Mouse (Mus musculus): ENCODE measurements around the gene Irf9. TPM values are rescaled to one million over a fixed set of nuclear protein-coding genes. Genes with fewer than 3 reads are reported as not detected.

Irf9 gene
- polyA plus RNA-seq, 1 experiment from 2014 or later = 6.7 TPM

DNA sequence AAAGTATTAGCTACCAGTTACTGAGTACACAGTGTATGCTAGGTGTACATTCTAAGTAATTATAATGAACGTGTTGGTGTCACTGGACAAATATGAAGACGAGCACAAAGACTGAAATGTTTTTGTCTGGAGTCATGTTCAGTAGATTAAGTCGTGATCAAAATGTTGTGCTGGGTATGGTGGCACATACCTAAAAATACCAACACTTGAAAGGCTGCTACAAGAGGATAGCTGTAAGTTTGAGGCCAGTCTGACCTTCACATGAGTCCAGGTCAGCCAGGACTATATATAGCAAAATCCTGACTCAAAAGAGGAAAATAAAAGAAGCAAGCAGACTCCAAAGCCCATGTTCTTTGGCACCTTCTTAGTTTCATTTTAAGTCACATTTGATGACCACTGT is 53.6 kb downstream of the Irf9 start:
- Histone ChIP-seq H3K4me3 (ENCODE audit: low read depth, low read length) (no peak overlapping the region), H3K27me3 (ENCODE audit: control insufficient read depth, insufficient read depth, low read length) (no peaks in the 10 kb centered on the region), H3K9ac (ENCODE audit: low read length) (no peak overlapping the region), H3K4me1 (ENCODE audit: control insufficient read depth, insufficient read depth, low read length) (0 out of 2 replicates have a peak, but pooled peaks cover 3% of the 10 kb centered on the region), H3K36me3 (ENCODE audit: control insufficient read depth, insufficient read depth, low read length) (peaks cover 2% of the 10 kb centered on the region; the same call in 1 of the 2 replicates), H3K4me2 (ENCODE audit: low read depth, severe bottlenecking) (no peak overlapping the region), H3K9me3 (ENCODE audit: control insufficient read depth, low read length) (no peaks in the 10 kb centered on the region), H3K27ac (replicated peaks; ENCODE audit: low read depth, low read length) (no peak overlapping the region)
- no peak for ATAC-seq (ENCODE audit: insufficient number of reproducible peaks, low FRiP score, low TSS enrichment, low read depth)
- no peak for DNase-seq (ENCODE audit: low spot score)
- WGBS = 90% methylated on average over 3 of the region's 3 CpGs

DNA sequence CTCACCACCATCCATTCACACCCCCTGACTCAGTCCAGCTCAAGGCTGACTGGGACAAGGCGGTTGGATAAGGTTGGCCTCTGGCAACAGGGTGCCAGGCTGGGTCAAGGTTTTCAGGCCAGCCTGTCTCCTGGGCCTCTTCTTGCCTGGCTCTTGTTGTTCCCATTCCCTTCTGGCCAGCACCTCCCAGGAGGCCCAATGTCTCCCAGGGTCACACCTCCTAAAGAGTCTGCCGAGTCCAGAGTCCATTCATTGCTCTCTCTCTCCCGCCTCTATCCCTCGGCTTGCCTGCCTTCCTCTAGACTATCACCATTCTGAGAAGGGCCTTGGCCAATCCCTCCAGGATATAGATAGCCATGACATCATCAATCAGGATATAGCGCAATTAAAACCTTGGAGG is 54.6 kb downstream of the Irf9 start:
- no peaks in the 10 kb centered on the region for H3K9me3 ChIP-seq (ENCODE audit: control insufficient read depth, low read length)
- no peak overlapping the region for H3K4me2 ChIP-seq (ENCODE audit: low read depth, severe bottlenecking)
- no peak overlapping the region for H3K9ac ChIP-seq (ENCODE audit: low read length)
- H3K36me3 ChIP-seq (ENCODE audit: control insufficient read depth, insufficient read depth, low read length) = peaks cover 5% of the 10 kb centered on the region
- H3K27me3 ChIP-seq (ENCODE audit: control insufficient read depth, insufficient read depth, low read length) = no peaks in the 10 kb centered on the region
- no peak overlapping the region for H3K27ac ChIP-seq (replicated peaks; ENCODE audit: low read depth, low read length)
- ATAC-seq (ENCODE audit: insufficient number of reproducible peaks, low FRiP score, low TSS enrichment, low read depth) (no peak), DNase-seq (ENCODE audit: low spot score) (no peak)
- H3K4me3 ChIP-seq (ENCODE audit: low read depth, low read length) = no peak overlapping the region
- 93% methylated on average over 5 of the region's 5 CpGs for WGBS
- H3K4me1 ChIP-seq (ENCODE audit: control insufficient read depth, insufficient read depth, low read length) = 0 out of 2 replicates have a peak, but pooled peaks cover 3% of the 10 kb centered on the region

Other genes starting within 250 kb of the Irf9 start
- 49.4 and 55.3 TPM in 2 replicates for gene Dhrs4, start 124.8 kb upstream of the Irf9 start, polyA plus RNA-seq (2014; fragmentation: Nextera tagmentation; extraction: Ambion mirVana)
- 3.0 and 3.7 TPM in 2 replicates for gene Carmil3, start 112.9 kb upstream of the Irf9 start, polyA plus RNA-seq (2014; fragmentation: Nextera tagmentation; extraction: Ambion mirVana)
- gene Cpne6, start 93.1 kb upstream of the Irf9 start, polyA plus RNA-seq (2014; fragmentation: Nextera tagmentation; extraction: Ambion mirVana) = not detected in 2 replicates
- gene Nrl, start 78.6 kb upstream of the Irf9 start, polyA plus RNA-seq (2014; fragmentation: Nextera tagmentation; extraction: Ambion mirVana) = not detected in 2 replicates
- gene Pck2, start 63.3 kb upstream of the Irf9 start, polyA plus RNA-seq (2014; fragmentation: Nextera tagmentation; extraction: Ambion mirVana) = 20.4 and 21.6 TPM in 2 replicates
- gene Dcaf11, start 43.6 kb upstream of the Irf9 start, polyA plus RNA-seq (2014; fragmentation: Nextera tagmentation; extraction: Ambion mirVana) = 67.7 and 68.0 TPM in 2 replicates
- gene A730061H03Rik, start 43.2 kb upstream of the Irf9 start, polyA plus RNA-seq (2014; fragmentation: Nextera tagmentation; extraction: Ambion mirVana) = 0.48 and 0.79 TPM in 2 replicates
- 5.0 and 6.5 TPM in 2 replicates for gene Fitm1, start 28.0 kb upstream of the Irf9 start, polyA plus RNA-seq (2014; fragmentation: Nextera tagmentation; extraction: Ambion mirVana)
- 138 and 152 TPM in 2 replicates for gene Psme1, start 25.4 kb upstream of the Irf9 start, polyA plus RNA-seq (2014; fragmentation: Nextera tagmentation; extraction: Ambion mirVana)
- gene Emc9, start 18.3 kb upstream of the Irf9 start, polyA plus RNA-seq (2014; fragmentation: Nextera tagmentation; extraction: Ambion mirVana) = 4.2 and 4.6 TPM in 2 replicates
- 195 and 225 TPM in 2 replicates for gene Psme2, start 12.5 kb upstream of the Irf9 start, polyA plus RNA-seq (2014; fragmentation: Nextera tagmentation; extraction: Ambion mirVana)
- gene Rnf31, start 11.9 kb upstream of the Irf9 start, polyA plus RNA-seq (2014; fragmentation: Nextera tagmentation; extraction: Ambion mirVana) = 10.3 and 13.9 TPM in 2 replicates
- gene Rec8, start 14.5 kb downstream of the Irf9 start, polyA plus RNA-seq (2014; fragmentation: Nextera tagmentation; extraction: Ambion mirVana) = 7.7 TPM in 2 replicates
- gene Ipo4, start 32.4 kb downstream of the Irf9 start, polyA plus RNA-seq (2014; fragmentation: Nextera tagmentation; extraction: Ambion mirVana) = 91.5 and 100 TPM in 2 replicates
- 2.2 and 2.9 TPM in 2 replicates for gene Gm49378, start 34.3 kb downstream of the Irf9 start, polyA plus RNA-seq (2014; fragmentation: Nextera tagmentation; extraction: Ambion mirVana)
- gene Tm9sf1, start 40.2 kb downstream of the Irf9 start, polyA plus RNA-seq (2014; fragmentation: Nextera tagmentation; extraction: Ambion mirVana) = 83.2 and 83.3 TPM in 2 replicates
- 0.77 and 0.91 TPM in 2 replicates for gene Tssk4, start 46.6 kb downstream of the Irf9 start, polyA plus RNA-seq (2014; fragmentation: Nextera tagmentation; extraction: Ambion mirVana)
- gene Mdp1, start 56.9 kb downstream of the Irf9 start, polyA plus RNA-seq (2014; fragmentation: Nextera tagmentation; extraction: Ambion mirVana) = 60.7 and 64.0 TPM in 2 replicates
- 55.4 and 60.9 TPM in 2 replicates for gene Gmpr2, start 68.4 kb downstream of the Irf9 start, polyA plus RNA-seq (2014; fragmentation: Nextera tagmentation; extraction: Ambion mirVana)
- gene Nedd8, start 68.6 kb downstream of the Irf9 start, polyA plus RNA-seq (2014; fragmentation: Nextera tagmentation; extraction: Ambion mirVana) = 619 and 660 TPM in 2 replicates
- 68.1 and 68.5 TPM in 2 replicates for gene Tinf2, start 78.2 kb downstream of the Irf9 start, polyA plus RNA-seq (2014; fragmentation: Nextera tagmentation; extraction: Ambion mirVana)
- 2.1 TPM in 2 replicates for gene Tgm1, start 110.4 kb downstream of the Irf9 start, polyA plus RNA-seq (2014; fragmentation: Nextera tagmentation; extraction: Ambion mirVana)
- 20.0 and 20.2 TPM in 2 replicates for gene Rabggta, start 118.7 kb downstream of the Irf9 start, polyA plus RNA-seq (2014; fragmentation: Nextera tagmentation; extraction: Ambion mirVana)
- 65.9 and 72.8 TPM in 2 replicates for gene Dhrs1, start 142.1 kb downstream of the Irf9 start, polyA plus RNA-seq (2014; fragmentation: Nextera tagmentation; extraction: Ambion mirVana)
- 55.5 and 56.7 TPM in 2 replicates for gene Nop9, start 142.1 kb downstream of the Irf9 start, polyA plus RNA-seq (2014; fragmentation: Nextera tagmentation; extraction: Ambion mirVana)
- gene Cideb, start 154.9 kb downstream of the Irf9 start, polyA plus RNA-seq (2014; fragmentation: Nextera tagmentation; extraction: Ambion mirVana) = 0.37 TPM in 1 of 2 replicates, not detected in the other
- gene Ltb4r2, start 157.9 kb downstream of the Irf9 start, polyA plus RNA-seq (2014; fragmentation: Nextera tagmentation; extraction: Ambion mirVana) = 0.39 and 0.68 TPM in 2 replicates
- 0.17 TPM in 1 of 2 replicates, not detected in the other for gene Ltb4r1, start 162.4 kb downstream of the Irf9 start, polyA plus RNA-seq (2014; fragmentation: Nextera tagmentation; extraction: Ambion mirVana)
- gene Adcy4, start 180.5 kb downstream of the Irf9 start, polyA plus RNA-seq (2014; fragmentation: Nextera tagmentation; extraction: Ambion mirVana) = 13.2 and 15.0 TPM in 2 replicates
- gene Ripk3, start 185.3 kb downstream of the Irf9 start, polyA plus RNA-seq (2014; fragmentation: Nextera tagmentation; extraction: Ambion mirVana) = 26.3 and 30.8 TPM in 2 replicates
- gene Nfatc4, start 219.6 kb downstream of the Irf9 start, polyA plus RNA-seq (2014; fragmentation: Nextera tagmentation; extraction: Ambion mirVana) = 105 and 106 TPM in 2 replicates